Mouse (Mus musculus) c-Kit-positive CD71-positive TER-119-positive erythroid progenitor cells, embryonic 14.5 days (primary cell): Measurements from ENCODE around the gene Ldlrad3.

Experiments
- DNase-seq: peaks from one replicate; pipeline ENCODE4 v3.0.0-alpha.2; 2013; ENCODE audit warnings: low spot score

Ldlrad3 gene

DNA sequence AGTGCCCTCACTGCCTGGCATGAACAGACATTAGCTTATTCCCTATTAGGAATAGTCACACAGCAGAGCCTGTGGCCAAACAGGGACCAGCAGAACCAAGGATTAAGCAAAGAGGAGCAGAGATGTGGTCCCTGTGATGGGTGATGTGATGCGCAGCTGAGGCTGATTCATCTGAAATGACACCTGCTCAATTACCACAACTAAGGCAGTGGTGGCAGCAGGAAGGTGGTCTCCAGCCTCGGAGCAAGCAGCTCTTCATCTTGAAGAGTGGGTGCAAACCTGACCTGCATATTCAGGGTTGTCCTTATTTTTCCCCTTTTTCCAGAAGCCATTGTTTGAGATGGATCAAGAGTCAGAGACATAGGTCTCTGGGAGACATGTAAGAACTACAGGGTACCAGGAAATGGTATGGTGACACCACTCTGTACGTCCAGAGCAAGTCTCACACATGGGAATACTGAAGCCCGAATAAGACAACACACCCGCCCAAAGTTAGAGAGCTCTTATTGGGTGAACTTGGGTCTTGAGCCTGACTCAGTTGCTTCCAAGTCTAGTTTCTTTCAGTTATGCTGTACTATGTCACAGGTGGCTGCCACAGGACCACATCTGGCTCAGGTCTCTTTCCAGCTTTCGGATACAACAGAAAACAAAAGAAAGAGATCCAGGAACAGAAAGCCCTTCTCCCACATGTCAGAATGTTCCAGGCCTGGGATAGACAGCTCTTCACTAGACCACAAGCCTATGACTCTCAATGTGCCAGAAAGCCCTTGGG, 112.7 kb downstream of the Ldlrad3 start:
- no peak for DNase-seq

DNA sequence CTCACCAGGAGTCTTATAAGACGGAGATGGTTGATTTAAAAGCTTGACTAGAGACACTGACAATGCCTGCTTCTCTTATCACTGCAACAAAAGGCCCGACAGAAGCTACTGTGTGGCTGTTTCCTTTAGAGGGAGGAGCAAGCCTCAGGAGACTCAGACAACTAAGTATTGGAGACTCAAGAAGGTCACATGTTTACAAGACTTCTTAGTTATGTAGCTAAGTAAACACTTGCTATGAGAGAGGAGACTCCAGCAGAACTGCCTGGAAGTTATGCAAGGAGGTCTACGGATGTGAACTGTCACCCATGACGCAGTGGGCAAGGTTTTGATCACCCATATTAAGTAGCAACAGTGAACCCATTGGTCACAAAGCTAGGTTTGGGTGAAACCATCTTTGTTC, 113.3 kb downstream of the Ldlrad3 start:
- DNase-seq = no peak

DNA sequence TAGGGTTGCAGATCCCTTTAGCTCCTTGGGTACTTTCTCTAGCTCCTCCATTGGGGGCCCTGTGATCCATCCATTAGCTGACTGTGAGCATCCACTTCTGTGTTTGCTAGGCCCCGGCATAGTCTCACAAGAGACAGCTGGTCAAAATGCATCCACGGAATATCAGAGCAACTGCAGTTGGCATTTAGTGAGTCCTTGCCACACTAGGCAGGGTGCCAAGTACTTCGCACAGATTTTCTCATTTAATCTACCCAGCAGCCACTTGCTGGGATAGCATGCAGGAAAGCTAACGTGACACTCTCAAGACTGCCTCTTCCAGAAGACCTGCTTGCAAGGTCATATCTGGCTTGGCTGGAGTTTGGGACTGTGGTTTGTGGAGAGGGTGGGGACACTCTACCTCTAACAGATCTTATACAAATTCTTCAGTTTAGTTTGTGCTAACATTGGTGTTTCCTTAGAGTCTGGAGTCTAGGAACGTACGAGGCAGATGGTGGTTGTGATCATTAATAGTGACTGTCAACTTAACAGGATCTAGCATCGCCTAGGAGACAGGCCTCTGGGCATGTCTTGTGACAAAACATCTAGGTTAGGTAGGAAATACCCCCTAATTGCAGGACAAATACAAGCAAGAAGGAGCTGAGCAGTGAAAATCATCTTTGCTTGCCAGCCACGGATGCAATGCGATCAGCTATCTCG, 115.0 kb downstream of the Ldlrad3 start:
- no peak for DNase-seq

DNA sequence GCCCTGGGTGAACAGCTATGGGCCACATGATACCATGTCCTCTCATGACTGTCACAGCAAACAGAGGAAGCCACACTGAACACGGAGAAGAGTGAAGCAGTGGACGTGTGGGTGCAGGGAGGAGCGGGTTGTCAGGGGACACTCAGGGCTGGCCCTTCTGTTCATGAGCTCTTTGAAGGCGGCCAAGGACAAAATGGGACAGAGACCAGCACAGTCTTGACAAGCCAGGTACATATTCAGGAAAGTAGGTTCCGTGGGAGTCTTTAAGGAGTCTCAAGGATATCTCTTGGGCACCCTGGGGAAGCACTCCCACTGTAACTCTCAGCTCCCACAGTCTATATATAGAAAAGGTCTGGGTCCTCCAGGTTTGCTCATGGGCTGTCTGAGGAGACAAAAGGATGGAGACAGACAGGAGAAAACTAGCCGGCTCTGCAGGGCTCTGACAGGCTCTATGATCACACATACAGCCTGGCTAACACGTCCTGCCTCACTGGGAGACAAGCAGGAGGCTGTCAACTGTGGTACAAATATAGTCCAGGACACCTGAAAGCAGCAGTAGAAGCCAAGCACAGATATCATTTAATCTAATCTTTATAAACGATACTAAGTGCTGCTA, 121.3 kb downstream of the Ldlrad3 start:
- DNase-seq = no peak

DNA sequence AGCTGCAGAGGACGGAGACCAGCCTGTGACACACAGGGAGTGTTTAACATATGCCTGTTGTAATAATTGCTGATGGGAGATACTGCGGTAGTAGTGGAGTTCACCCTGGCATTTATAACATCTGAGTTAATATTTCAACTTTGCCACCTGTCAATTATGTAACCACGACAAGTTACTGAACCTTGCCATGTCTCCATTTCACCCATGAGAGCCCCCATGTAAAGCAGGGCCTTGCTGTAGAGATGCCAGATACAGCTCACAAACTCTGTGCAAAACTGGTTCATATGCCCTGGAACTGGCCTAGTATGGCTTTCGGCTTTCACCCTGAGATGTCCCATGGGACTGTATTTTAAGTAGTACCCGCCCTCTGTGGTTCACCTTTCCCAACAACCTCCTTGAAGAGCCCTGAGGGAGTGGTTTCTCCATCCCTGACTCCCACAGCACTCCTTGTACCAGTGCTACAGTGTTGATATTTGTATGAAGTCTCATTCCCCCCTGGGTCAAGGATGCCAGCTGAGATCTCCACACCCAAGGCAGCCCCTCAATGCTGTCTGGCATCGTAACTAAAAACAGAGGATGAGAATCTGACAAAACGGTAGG, 122.2 kb downstream of the Ldlrad3 start:
- DNase-seq = no peak

DNA sequence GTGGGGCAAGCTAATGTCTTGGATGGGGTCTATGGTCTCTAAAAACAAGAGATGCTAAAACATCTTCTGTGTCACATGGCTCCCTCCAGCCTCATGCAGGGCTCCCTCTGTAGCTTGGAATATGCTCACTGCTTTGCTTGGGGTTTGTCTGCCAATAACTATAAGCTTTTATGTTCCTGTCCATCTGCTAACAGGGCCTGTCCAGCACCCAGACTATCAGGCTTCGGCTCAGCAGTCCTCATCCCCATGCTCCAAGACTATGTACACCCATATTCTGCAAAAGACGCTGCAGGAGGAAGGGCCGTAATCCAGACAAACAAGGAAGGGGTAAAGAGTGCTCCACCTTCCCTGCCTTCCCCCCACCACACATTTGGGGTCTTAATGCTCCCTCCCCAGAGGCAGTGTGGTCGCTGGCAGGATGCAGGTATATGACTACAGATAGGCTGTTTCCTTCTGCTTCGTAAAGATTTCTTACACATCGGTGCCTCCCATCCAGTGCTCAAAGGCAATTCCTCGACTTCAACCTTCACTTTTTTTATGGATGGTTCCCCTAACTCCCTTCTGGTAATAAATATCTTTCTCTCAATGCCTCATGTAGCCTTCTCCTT, 123.2 kb downstream of the Ldlrad3 start:
- no peak for DNase-seq

DNA sequence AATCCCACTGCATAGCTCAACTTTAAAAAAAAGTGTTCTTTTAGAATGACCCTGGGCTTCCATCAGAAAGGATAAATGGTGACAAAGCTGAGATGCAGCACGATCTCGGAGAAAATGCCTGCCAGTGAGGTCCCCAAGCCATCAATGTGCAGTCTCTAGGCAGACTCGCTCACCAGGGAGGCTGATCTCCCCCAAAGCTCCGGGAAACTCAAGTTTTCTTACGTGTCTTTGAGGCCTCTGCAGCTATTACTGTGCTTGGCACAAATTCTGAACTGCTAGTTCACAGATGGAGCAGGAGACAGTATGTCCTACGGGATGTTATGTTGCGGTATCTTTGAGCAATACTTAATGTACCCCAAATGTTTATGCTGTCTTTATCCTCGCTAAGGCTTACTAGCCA, 124.3 kb downstream of the Ldlrad3 start:
- no peak for DNase-seq

DNA sequence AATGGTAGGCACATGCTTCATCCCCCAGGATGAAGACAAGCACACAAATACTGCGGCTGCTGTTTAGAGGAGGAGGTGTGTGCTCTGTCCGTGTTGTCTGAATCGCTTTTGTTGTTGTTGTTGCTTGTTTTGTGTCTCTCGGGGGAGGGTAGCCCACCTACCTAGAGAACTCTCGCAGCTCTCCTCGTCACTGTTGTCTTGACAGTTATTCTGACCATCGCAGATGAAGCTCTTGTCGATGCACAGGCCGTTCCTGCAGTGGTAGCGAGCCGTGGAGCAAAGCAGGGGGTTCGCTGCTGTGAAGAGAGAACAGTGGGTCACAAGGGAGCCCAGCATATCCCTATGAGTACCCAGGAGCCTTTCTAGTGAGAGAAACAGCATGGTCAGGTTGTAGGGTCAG, 128.4 kb downstream of the Ldlrad3 start:
- no peak for DNase-seq

DNA sequence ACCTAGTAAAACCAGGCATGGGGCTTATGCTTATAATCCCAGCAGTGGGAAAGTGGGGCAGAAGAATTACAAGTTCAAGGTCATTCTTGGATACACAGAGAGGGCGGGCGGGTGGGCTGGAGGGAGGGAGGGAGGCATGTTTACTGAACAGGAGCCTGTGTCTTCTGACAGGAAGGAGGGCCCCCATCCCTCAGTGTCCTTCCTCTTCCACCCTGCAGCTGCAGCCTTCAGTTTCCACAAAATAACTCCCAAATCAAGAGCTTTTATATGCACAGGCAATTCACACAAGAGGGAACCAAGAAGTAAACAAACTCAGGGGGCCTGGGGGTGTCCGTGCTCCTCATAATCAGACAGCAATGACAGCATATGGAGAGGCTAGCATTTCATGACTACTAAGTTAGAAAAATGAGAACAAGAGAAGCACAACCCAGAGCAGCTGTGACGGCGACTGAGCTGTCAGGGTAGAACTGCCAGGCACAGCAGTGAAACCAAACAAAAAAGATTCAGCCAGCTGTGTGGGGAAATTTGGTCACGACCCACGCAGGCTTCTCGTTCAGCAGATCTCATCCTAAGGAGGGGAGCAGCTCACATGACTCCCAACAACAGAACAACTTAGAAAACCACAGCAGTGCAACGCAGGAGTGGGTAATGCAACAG, 129.0 kb downstream of the Ldlrad3 start:
- DNase-seq = no peak

DNA sequence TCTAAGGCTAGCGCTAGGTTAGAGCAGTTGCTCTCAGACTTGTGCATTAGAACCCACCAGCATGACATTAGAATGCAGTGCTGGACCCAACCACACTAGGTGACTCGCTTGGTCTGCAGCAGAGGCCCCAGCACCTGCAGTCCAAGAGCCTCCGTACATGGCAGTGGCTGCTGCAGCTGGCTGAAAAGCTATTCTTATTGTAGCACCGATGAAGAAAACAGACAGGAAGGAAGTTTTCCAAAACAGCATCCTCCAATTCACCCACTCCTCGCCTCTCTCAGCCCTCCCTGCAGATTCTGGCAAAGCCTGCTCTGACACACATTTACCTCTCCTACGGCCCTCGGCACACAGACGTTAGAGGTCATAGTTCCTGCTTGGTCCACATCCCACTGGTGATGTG, 130.0 kb downstream of the Ldlrad3 start:
- DNase-seq = no peak

DNA sequence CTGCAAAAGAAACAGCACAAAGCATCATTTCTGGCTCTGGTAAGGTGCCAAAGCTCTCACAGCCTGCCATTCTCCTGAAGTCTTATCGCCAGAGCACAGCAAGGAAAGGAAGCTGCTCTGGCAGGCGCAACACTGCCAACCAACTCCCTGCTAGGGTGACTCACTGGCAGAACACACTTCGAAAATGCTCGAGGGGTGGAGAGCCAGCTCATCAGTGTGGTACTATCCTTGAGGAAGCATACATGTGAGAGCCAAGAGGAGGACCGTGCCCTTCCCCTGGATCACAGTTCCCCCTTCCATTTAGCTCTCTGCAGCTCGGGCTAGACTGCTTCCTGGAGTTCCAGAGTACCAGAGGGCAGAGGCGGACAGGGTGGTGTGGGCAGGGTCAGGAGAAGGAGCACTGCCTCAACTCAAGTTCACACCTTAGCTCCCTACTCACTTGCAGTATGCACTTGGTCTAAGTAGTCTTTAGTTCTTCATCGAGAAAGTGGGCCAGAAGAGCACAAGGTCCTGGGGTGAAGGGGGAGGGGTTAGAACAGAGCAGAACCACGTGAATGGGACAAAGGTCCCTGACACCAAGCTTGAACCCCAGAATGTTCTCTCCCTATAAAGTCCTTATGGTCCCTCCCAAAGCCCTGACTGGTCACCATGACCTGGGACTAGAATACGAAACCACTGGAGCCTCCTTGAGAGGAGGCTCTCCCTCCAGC, 133.1 kb downstream of the Ldlrad3 start:
- DNase-seq = no peak

DNA sequence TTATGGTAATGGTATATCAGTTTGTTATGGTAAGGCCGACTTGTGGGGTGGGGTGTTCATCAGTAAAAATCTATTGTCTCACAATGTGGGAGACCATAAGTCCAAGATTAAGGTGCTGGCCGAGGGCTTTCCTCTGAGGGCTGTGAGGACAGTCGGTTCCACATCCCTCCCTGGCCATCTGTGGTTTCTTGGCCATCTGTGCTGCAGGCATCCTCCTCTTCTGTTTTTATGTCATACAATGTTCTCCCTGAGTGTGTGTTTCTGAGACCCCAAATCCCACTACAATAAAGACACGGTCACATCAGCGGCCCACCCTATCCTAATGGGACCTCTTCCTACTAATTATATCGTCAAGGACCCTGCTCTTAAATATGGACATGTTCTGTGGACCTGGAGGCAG, 133.8 kb downstream of the Ldlrad3 start:
- no peak for DNase-seq

DNA sequence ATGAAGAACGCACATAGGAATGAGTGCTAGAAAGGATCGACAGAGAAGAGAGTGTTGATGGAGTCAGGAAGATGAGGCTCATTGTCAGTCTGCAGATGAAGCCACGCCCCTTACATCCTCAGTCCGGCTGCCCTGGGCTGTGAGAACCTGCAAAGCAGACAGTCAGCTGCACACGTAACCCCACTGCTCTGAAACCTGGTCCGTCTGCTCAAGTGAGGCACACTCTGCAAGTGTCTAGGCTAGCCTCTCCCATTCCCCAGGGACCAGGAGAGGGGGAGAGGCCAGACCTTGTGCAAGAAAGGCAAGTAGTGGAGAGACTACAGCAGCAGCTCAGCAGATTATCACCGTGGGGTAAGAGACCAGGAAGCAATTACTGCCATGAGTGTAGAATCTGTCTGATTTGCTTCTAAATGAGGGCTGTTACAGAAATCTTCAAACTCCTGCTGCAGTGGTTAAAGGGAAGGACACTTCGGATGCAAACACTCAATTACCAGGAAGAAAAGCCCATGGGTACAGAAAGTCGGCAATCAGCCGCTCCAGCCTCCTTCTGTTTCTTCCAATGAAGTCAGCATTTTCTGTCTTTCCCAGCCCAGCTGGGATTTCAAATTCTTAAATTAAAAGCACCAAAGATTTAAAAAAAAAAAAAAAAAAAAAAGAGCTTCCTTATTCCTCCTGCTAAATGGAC, 136.2 kb downstream of the Ldlrad3 start:
- no peak for DNase-seq

DNA sequence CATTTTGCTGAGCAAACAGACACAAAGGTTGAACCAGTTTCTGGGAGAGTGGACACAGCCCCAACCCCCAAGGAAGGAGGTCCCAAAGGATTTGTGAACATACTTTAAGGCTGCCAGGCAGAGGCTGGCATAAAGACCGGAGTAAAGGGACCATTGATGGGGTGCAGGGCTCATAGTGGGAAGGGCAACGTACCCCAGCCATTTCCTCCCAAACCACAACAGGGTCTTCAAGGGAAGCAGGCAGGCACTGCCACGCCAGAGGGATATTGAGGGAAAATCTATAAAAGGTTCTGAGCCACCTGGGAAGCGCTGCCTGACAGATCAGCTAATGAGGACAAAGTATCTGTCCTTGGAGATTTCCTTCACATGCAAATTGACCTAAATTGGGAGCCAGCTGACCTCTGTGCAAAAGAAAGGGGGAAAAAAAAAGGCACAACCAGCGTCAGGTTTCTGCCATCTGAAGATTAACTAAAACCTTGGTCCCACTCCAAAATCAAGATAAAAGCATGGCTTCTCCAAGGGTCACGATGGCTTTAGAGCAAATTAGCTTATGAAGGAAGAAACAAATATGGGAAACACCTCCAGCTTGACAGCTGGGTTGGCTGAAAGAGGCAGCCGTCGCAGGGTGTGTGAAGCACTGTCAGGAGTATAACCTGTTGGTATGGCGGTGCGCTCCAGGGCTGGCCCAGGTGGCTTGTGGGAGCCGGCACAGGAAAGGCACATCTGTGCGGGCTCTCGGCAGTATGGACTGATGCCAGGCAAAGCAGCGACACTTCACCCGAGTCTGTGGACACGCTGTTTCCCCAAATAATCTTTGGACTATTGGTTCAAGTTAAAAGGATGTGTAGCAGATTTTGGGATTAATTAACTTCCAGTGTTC, 137.6 kb downstream of the Ldlrad3 start:
- DNase-seq = no peak

DNA sequence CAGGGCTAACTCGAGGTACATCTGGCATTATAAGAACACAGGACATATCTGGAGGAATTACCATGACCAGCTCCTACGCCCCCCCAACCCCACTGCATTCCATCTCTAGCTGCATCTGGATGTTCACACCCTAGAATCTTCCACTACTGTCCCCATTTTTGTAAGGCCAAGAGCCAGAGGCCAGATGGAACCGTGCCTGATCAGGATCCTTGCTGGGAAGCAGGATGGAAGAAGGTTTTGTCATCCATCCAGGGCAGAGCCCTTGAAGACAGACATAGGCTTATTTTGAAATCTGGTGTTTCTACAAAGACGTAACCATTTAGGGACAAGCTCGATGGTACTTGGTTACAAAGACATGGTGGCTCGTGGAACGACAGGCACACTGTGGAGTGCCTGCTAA, 139.7 kb downstream of the Ldlrad3 start:
- no peak for DNase-seq

DNA sequence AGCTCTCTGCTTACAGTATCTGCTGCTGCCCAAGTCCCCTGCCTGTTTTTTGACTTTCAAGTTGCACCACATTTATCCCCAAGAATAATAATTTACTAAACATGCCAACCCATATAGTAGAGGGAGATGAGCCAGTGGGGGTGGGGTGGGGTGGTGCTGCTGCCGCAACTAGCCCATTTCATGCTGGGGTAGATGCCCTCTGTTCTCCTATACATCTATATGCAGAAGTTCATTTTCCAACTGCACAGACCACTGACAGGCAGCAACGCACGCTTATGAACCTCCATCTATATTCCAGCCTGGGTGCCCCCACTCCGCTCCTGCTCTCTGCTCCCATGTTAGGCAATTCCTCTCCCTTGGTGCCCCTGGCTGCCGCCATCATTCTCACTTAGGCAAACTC, 145.7 kb downstream of the Ldlrad3 start:
- no peak for DNase-seq

DNA sequence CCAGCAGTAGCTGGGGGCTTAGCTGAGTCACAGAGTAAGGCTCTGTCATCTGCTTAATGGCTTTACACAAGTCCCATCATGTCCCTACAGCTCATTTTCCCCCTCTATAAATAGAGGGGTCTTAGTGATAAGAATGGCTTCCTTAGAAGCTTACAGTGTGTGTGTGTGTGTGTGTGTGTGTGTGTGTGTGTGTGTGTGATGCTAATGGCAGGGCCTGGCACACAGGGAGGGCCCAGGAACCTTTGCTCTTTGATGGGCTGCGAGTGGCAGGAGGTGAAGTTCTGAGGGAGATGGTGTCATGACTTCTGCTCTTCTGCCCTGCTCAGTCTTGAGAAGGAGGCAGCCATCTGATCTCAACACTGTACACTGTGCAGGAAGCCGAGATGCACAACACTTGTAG, 146.2 kb downstream of the Ldlrad3 start:
- no peak for DNase-seq

DNA sequence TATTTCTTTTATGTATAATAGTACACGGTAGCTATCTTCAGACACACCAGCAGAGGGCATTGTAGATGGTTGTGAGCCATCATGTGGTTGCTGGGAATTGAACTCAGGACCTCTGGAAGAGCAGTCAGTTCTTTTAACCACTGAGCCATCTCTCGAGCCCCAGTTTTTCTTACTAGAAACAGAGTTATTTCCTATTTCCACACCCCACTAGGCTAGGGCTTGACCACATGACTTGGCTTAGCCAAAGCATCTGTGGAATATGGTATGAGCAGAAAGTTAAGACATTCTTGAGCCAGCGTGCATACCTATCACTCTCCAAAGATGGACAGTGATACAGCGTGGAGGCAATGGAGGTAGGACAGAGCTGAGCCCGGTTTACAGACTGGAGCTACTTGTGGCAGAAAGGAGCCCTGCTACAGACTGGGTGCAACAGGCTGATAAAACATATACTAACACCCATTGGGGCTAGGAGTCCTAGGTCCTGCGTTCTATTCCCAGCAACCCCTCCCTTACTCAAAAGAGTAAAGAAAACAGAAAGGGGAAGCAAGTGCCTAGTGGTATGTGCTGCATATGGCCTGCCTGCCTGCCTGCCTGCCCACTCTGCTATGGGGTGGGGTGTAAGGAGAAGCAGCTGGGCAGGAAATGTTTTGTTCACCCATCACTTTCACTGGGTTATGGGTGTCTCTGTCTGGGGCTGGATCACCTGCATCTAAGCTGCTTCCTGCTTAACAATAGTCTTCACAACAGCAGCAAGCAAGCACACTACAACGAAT, 147.1 kb downstream of the Ldlrad3 start:
- DNase-seq = no peak
